14 mouse cellular contexts compared by ENCODE assay signal in genomic region chr11:67828360-67829059, GRCm38 (mm10). TPM values are rescaled to one million over a fixed set of nuclear protein-coding genes. Genes with fewer than 3 reads are reported as not detected.
DNase-seq lines count a peak whose midpoint lies in the region; ATAC-seq and TF ChIP-seq lines count a peak whose summit lies in the region.
"Had no signal": no experiment of that assay in that cellular context is flagged by ENCODE, and none has a peak within 500 bp of the region (broad histone marks: within the 10 kb centered on the region; RNA-seq: fewer than 3 reads in every experiment).

No protein-coding gene starts in this region.

- no peaks in the 10 kb centered on the region for H3K36me3 ChIP-seq in limb, embryonic 13.5 days
- H3K36me3 ChIP-seq in limb, embryonic 10.5 days = no peaks in the 10 kb centered on the region
- no peaks in the 10 kb centered on the region for H3K36me3 ChIP-seq in intestine, embryonic 15.5 days
- H3K36me3 ChIP-seq in lung, embryonic 14.5 days (ENCODE audit: insufficient read depth) = no peaks in the 10 kb centered on the region
- H3K36me3 ChIP-seq in stomach, embryonic 15.5 days = no peaks in the 10 kb centered on the region
- H3K36me3 ChIP-seq: hindbrain, embryonic 10.5 days had no signal

- no peak overlapping the region for H3K9ac ChIP-seq in limb, embryonic 13.5 days
- no peak overlapping the region for H3K9ac ChIP-seq in intestine, embryonic 15.5 days
- H3K9ac ChIP-seq in lung, embryonic 14.5 days = no peak overlapping the region
- no peak overlapping the region for H3K9ac ChIP-seq in stomach, embryonic 15.5 days
- H3K9ac ChIP-seq: liver, postnatal 0 days had no signal

- ATAC-seq in limb, embryonic 13.5 days (ENCODE audit: low FRiP score, low read depth) = no peak
- peak; percentile 34; the same call in 1 of the 2 replicates for ATAC-seq in intestine, embryonic 15.5 days
- peak; percentile 86 for ATAC-seq in lung, embryonic 14.5 days (ENCODE audit: insufficient read depth)
- ATAC-seq in stomach, embryonic 15.5 days (ENCODE audit: insufficient read depth, low FRiP score, low read depth) = no peak
- ATAC-seq: liver, postnatal 0 days had no signal

- H3K9me3 ChIP-seq in limb, embryonic 13.5 days = no peaks in the 10 kb centered on the region
- no peaks in the 10 kb centered on the region for H3K9me3 ChIP-seq in limb, embryonic 10.5 days (replicated peaks)
- H3K9me3 ChIP-seq in intestine, embryonic 15.5 days = no peaks in the 10 kb centered on the region
- H3K9me3 ChIP-seq in lung, embryonic 14.5 days (ENCODE audit: low read depth, low read length) = no peaks in the 10 kb centered on the region
- no peaks in the 10 kb centered on the region for H3K9me3 ChIP-seq in stomach, embryonic 15.5 days
- H3K9me3 ChIP-seq: hindbrain, embryonic 10.5 days had no signal

- H3K27ac ChIP-seq in limb, embryonic 13.5 days = peak overlapping the region; percentile 44
- no peak overlapping the region for H3K27ac ChIP-seq in limb, embryonic 10.5 days
- no peak overlapping the region for H3K27ac ChIP-seq in intestine, embryonic 15.5 days
- peak overlapping the region; percentile 73 for H3K27ac ChIP-seq in lung, embryonic 14.5 days (ENCODE audit: low read depth)
- no peak overlapping the region for H3K27ac ChIP-seq in stomach, embryonic 15.5 days
- no peak overlapping the region for H3K27ac ChIP-seq in gastrocnemius, adult 2 months
- H3K27ac ChIP-seq: hindbrain, embryonic 10.5 days had no signal

- 37% methylated on average over 12 of the region's 12 CpGs for WGBS in limb, embryonic 13.5 days
- 70% methylated on average over 12 of the region's 12 CpGs for whole genome bisulfite sequencing in limb, embryonic 10.5 days
- WGBS in intestine, embryonic 15.5 days = 25% methylated on average over 12 of the region's 12 CpGs
- 18% methylated on average over 12 of the region's 12 CpGs for WGBS in lung, embryonic 14.5 days
- WGBS in stomach, embryonic 15.5 days = 25% methylated on average over 12 of the region's 12 CpGs

- H3K4me1 ChIP-seq in limb, embryonic 13.5 days = peaks cover 11% of the 10 kb centered on the region; the same call in 1 of the 2 replicates
- H3K4me1 ChIP-seq in limb, embryonic 10.5 days = peaks cover 7% of the 10 kb centered on the region; the same call in 1 of the 2 replicates
- no peaks in the 10 kb centered on the region for H3K4me1 ChIP-seq in intestine, embryonic 15.5 days (replicated peaks)
- H3K4me1 ChIP-seq in lung, embryonic 14.5 days (ENCODE audit: insufficient read depth) = peaks cover 9% of the 10 kb centered on the region
- no peaks in the 10 kb centered on the region for H3K4me1 ChIP-seq in stomach, embryonic 15.5 days

- H3K4me2 ChIP-seq in limb, embryonic 13.5 days (replicated peaks) = no peak overlapping the region
- H3K4me2 ChIP-seq in intestine, embryonic 15.5 days (replicated peaks) = no peak overlapping the region
- H3K4me2 ChIP-seq in lung, embryonic 14.5 days = peak overlapping the region; percentile 31; the same call in 1 of the 2 replicates
- H3K4me2 ChIP-seq in stomach, embryonic 15.5 days = peak overlapping the region; percentile 9; the same call in 1 of the 2 replicates
- H3K4me2 ChIP-seq: heart, embryonic 11.5 days had no signal

- no peak for TF ChIP-seq CTCF in lung, embryonic 14.5 days (IDR thresholded peaks at IDR 0.05; ENCODE audit: low read depth)
- no peak for TF ChIP-seq CTCF in gastrocnemius, adult 2 months (IDR thresholded peaks at IDR 0.05)

- no peaks in the 10 kb centered on the region for H3K27me3 ChIP-seq in limb, embryonic 13.5 days
- H3K27me3 ChIP-seq in limb, embryonic 10.5 days (ENCODE audit: low read depth, poor library complexity, severe bottlenecking) = no peaks in the 10 kb centered on the region
- H3K27me3 ChIP-seq in intestine, embryonic 15.5 days (replicated peaks) = no peaks in the 10 kb centered on the region
- H3K27me3 ChIP-seq in lung, embryonic 14.5 days (ENCODE audit: insufficient read depth, low read length) = no peaks in the 10 kb centered on the region
- H3K27me3 ChIP-seq in stomach, embryonic 15.5 days (replicated peaks) = no peaks in the 10 kb centered on the region

- intact Hi-C loops in gastrocnemius, adult 2 months (cut with DNase I) = loop anchor here (10.0 kb wide), 1 partner anchor 136 kb away; the partner anchor contains the start of genes Cfap52 and Stx8

- no peak for DNase-seq in limb, embryonic 10.5 days (ENCODE audit: low spot score)
- DNase-seq in lung, embryonic 14.5 days = peak; percentile 85
- no peak for DNase-seq in B cell, adult 2 months
- DNase-seq in gastrocnemius, adult 2 months = no peak
- DNase-seq in urinary bladder, postnatal 10 days (ENCODE audit: low spot score) = no peak
- DNase-seq: cerebellum, adult 8-10 months; liver, postnatal 0 days; right cerebral cortex, postnatal 25 days had no signal

- no peak overlapping the region for H3K4me3 ChIP-seq in limb, embryonic 13.5 days
- H3K4me3 ChIP-seq in limb, embryonic 10.5 days = no peak overlapping the region
- H3K4me3 ChIP-seq in intestine, embryonic 15.5 days (replicated peaks) = no peak overlapping the region
- no peak overlapping the region for H3K4me3 ChIP-seq in lung, embryonic 14.5 days (ENCODE audit: low read depth, low read length)
- H3K4me3 ChIP-seq in stomach, embryonic 15.5 days (replicated peaks) = no peak overlapping the region
- H3K4me3 ChIP-seq in gastrocnemius, adult 2 months = no peak overlapping the region
- H3K4me3 ChIP-seq: hindbrain, embryonic 10.5 days had no signal

RNA-seq across cellular contexts. Expression of gene Dhrs7c, which starts 30.5 kb away (rescaled TPM):
- polyA plus RNA-seq in limb, embryonic 13.5 days (2015; fragmentation: Nextera tagmentation; extraction: Ambion mirVana) = 5.4 and 5.7 TPM in 2 replicates
- not detected in 2 replicates for polyA plus RNA-seq in limb, embryonic 10.5 days (2016; fragmentation: Nextera tagmentation; extraction: Ambion mirVana)
- 0.16 TPM in 1 of 2 replicates, not detected in the other for polyA plus RNA-seq in intestine, embryonic 15.5 days (2015; fragmentation: Nextera tagmentation; extraction: Ambion mirVana)
- polyA plus RNA-seq in lung, embryonic 14.5 days (2014; fragmentation: Nextera tagmentation; extraction: Ambion mirVana) = 0.49 TPM in 1 of 2 replicates, not detected in the other
- 0.32 and 0.35 TPM in 2 replicates for polyA plus RNA-seq in stomach, embryonic 15.5 days (2015; fragmentation: Nextera tagmentation; extraction: Ambion mirVana)
- total RNA-seq in gastrocnemius, adult 2 months (2021) = 100 to 1,000 TPM; 338 to 397 TPM
- polyA plus RNA-seq: hindbrain, embryonic 10.5 days; liver, postnatal 0 days had no signal

RNA-seq across cellular contexts. Expression of gene Gsg1l2, which starts 54.1 kb away (rescaled TPM):
- polyA plus RNA-seq in limb, embryonic 13.5 days (2015; fragmentation: Nextera tagmentation; extraction: Ambion mirVana) = not detected in 2 replicates
- not detected in 2 replicates for polyA plus RNA-seq in limb, embryonic 10.5 days (2016; fragmentation: Nextera tagmentation; extraction: Ambion mirVana)
- polyA plus RNA-seq in intestine, embryonic 15.5 days (2015; fragmentation: Nextera tagmentation; extraction: Ambion mirVana) = 0.24 TPM in 1 of 2 replicates, not detected in the other
- polyA plus RNA-seq in lung, embryonic 14.5 days (2014; fragmentation: Nextera tagmentation; extraction: Ambion mirVana) = not detected in 2 replicates
- polyA plus RNA-seq in stomach, embryonic 15.5 days (2015; fragmentation: Nextera tagmentation; extraction: Ambion mirVana) = 0.23 TPM in 1 of 2 replicates, not detected in the other
- not detected for total RNA-seq in gastrocnemius, adult 2 months (2021)
- total RNA-seq: left cerebral cortex, postnatal 25 days had no signal
- polyA plus RNA-seq: heart, embryonic 11.5 days; hindbrain, embryonic 10.5 days; liver, postnatal 0 days had no signal

RNA-seq across cellular contexts. Expression of gene Glp2r, which starts 57.6 kb away (rescaled TPM):
- 0.05 TPM in 1 of 2 replicates, not detected in the other for polyA plus RNA-seq in limb, embryonic 13.5 days (2015; fragmentation: Nextera tagmentation; extraction: Ambion mirVana)
- not detected in 2 replicates for polyA plus RNA-seq in limb, embryonic 10.5 days (2016; fragmentation: Nextera tagmentation; extraction: Ambion mirVana)
- 4.0 and 4.2 TPM in 2 replicates for polyA plus RNA-seq in intestine, embryonic 15.5 days (2015; fragmentation: Nextera tagmentation; extraction: Ambion mirVana)
- 0.11 and 0.12 TPM in 2 replicates for polyA plus RNA-seq in lung, embryonic 14.5 days (2014; fragmentation: Nextera tagmentation; extraction: Ambion mirVana)
- polyA plus RNA-seq in stomach, embryonic 15.5 days (2015; fragmentation: Nextera tagmentation; extraction: Ambion mirVana) = 1.1 and 1.6 TPM in 2 replicates
- under 1 TPM; 0.20 to 0.77 TPM for total RNA-seq in gastrocnemius, adult 2 months (2021)
- polyA plus RNA-seq: hindbrain, embryonic 10.5 days had no signal

Comparison
In these comparisons a context has a peak if more than half of its experiments do, and no peak if none do; other contexts are left out.
1. H3K27ac ChIP-seq: peak in limb, embryonic 13.5 days (single experiment) and lung, embryonic 14.5 days (single experiment); none in limb, embryonic 10.5 days (single experiment), intestine, embryonic 15.5 days (single experiment), stomach, embryonic 15.5 days (single experiment) and gastrocnemius, adult 2 months (single experiment).
2. ATAC-seq: peak in intestine, embryonic 15.5 days (single experiment) and lung, embryonic 14.5 days (single experiment); none in limb, embryonic 13.5 days (single experiment) and stomach, embryonic 15.5 days (single experiment).
3. H3K4me2 ChIP-seq: peak in lung, embryonic 14.5 days (single experiment) and stomach, embryonic 15.5 days (single experiment); none in limb, embryonic 13.5 days (single experiment) and intestine, embryonic 15.5 days (single experiment).